Mouse (Mus musculus): ENCODE results near the gene Zfp661. TPM values are rescaled to one million over a fixed set of nuclear protein-coding genes. Genes with fewer than 3 reads are reported as not detected.
A peak's percentile ranks its signal among the peaks of the same experiment; 100 is the strongest.

Zfp661 gene
- 5.9 and 6.9 TPM in 2 replicates for polyA plus RNA-seq (2016; fragmentation: Nextera tagmentation; extraction: Ambion mirVana)

- Histone ChIP-seq H3K9me3 (replicated peaks) (no peaks in the 10 kb centered on the region), H3K36me3 (peaks cover 13% of the 10 kb centered on the region), H3K27me3 (ENCODE audit: low read depth, poor library complexity, severe bottlenecking) (no peaks in the 10 kb centered on the region), H3K27ac (peak within 1 kb of the TSS; percentile 99), H3K4me3 (peak within 1 kb of the TSS; percentile 92), H3K4me1 (peaks cover 46% of the 10 kb centered on the region)
- peak; percentile 92 for DNase-seq (ENCODE audit: low spot score)
- 5% methylated on average over 39 of the region's 39 CpGs for WGBS
Measured at GRCm38 (mm10) chr2:127586694-127587513, at the start of gene Zfp661, which contains the start of gene Mrps5. Gene Zfp661 (minus strand): TSS chr2:127587094. Gene Mrps5 (plus strand): TSS chr2:127587222.

DNA sequence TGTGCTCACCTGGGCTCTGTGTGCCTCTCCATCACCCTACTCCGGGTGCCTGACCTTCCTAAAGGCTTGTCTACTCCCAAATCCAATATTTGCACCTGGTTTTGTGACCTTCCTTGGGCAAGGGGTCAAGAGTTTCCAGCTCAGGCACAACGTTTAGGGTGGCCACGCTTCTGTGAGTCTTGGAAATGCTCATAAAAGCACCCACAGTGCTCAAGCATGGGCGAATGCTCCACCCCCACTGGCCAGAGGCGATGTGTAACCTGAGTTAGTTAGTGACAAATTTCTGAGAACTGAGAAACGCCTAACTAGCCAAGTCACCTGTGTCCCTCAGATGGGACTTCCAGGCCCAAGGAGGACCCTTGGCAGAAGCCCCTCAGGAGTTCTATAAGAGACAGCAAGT lies 48.7 kb upstream of the Zfp661 start:
- Histone ChIP-seq H3K36me3 (no peaks in the 10 kb centered on the region), H3K4me3 (no peak overlapping the region), H3K4me1 (no peaks in the 10 kb centered on the region), H3K27me3 (ENCODE audit: low read depth, poor library complexity, severe bottlenecking) (no peaks in the 10 kb centered on the region), H3K27ac (no peak overlapping the region), H3K9me3 (replicated peaks) (no peaks in the 10 kb centered on the region)
- no peak for DNase-seq (ENCODE audit: low spot score)
- 70% methylated on average over 6 of the region's 6 CpGs for WGBS

GRCm38 (mm10) chr2:127632601-127633000 lies 45.7 kb upstream of the Zfp661 start:
- WGBS, result 74% methylated on average over 2 of the region's 2 CpGs
- no peaks in the 10 kb centered on the region for H3K4me1 ChIP-seq

GRCm38 (mm10) chr2:127627990-127628570 lies 41.2 kb upstream of the Zfp661 start:
- H3K9me3 ChIP-seq (replicated peaks), result no peaks in the 10 kb centered on the region
- no peak for DNase-seq (ENCODE audit: low spot score)
- 79% methylated on average over 6 of the region's 6 CpGs for WGBS
- H3K27me3 ChIP-seq (ENCODE audit: low read depth, poor library complexity, severe bottlenecking), result no peaks in the 10 kb centered on the region
- H3K4me1 ChIP-seq, result no peaks in the 10 kb centered on the region
- H3K27ac ChIP-seq, result no peak overlapping the region
- no peak overlapping the region for H3K4me3 ChIP-seq
- no peaks in the 10 kb centered on the region for H3K36me3 ChIP-seq

More at GRCm38 (mm10) chr2:127632601-127633000, 45.7 kb upstream of the Zfp661 start:
- H3K36me3 ChIP-seq, result no peaks in the 10 kb centered on the region
- DNase-seq (ENCODE audit: low spot score), result no peak
- no peak overlapping the region for H3K4me3 ChIP-seq
- no peak overlapping the region for H3K27ac ChIP-seq
- H3K27me3 ChIP-seq (ENCODE audit: low read depth, poor library complexity, severe bottlenecking), result no peaks in the 10 kb centered on the region
- H3K9me3 ChIP-seq (replicated peaks), result no peaks in the 10 kb centered on the region

DNA sequence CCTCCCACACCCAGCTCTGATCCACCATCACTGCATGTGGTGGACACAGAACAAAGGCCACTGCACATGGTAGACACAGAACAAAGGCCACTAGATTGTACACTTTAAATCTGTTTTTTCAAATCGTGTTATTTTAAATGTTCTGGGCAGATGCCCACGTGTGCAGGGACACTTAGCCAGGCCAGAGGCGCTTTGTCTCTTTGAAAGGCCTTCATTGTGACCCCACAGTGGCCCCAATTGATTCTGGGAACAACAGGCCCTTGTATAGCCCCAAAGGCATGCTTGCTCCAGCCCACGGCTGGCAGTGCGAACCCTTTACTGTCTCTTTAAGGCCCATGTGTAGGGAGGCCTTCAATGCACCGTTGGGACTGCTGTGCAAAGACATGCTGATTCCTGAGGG lies 40.5 kb upstream of the Zfp661 start:
- WGBS, result 78% methylated on average over 6 of the region's 6 CpGs
- no peaks in the 10 kb centered on the region for H3K9me3 ChIP-seq (replicated peaks)
- no peak overlapping the region for H3K4me3 ChIP-seq
- no peaks in the 10 kb centered on the region for H3K4me1 ChIP-seq
- H3K27ac ChIP-seq, result no peak overlapping the region
- no peaks in the 10 kb centered on the region for H3K36me3 ChIP-seq
- H3K27me3 ChIP-seq (ENCODE audit: low read depth, poor library complexity, severe bottlenecking), result no peaks in the 10 kb centered on the region
- no peak for DNase-seq (ENCODE audit: low spot score)

- Histone ChIP-seq H3K27me3 (ENCODE audit: low read depth, poor library complexity, severe bottlenecking) (no peaks in the 10 kb centered on the region), H3K4me1 (no peaks in the 10 kb centered on the region), H3K4me3 (no peak overlapping the region), H3K27ac (no peak overlapping the region), H3K36me3 (no peaks in the 10 kb centered on the region), H3K9me3 (replicated peaks) (no peaks in the 10 kb centered on the region)
- DNase-seq (ENCODE audit: low spot score), result no peak
- WGBS, result 78% methylated on average over 5 of the region's 5 CpGs
Measured at GRCm38 (mm10) chr2:127625659-127626058, 38.8 kb upstream of the Zfp661 start.

DNA sequence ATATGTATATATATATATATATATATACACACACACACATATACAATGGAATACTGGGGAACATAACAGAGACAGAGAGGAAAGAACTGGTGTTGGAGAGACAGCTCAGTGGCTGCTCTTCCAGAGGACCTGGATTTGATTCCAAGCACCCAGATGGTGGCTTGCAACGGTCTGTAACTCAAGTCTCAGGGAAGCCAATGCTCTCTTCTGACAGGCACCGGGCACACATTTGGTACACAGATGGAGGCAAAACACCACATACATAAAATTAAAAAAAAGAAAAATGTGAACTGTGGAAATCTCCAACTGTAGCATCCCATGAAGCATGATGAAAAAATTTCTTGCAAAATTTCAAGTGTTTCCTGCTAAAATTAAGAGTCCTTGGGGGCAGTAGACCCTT lies 37.9 kb upstream of the Zfp661 start:
- Histone ChIP-seq H3K9me3 (replicated peaks) (no peaks in the 10 kb centered on the region), H3K27ac (no peak overlapping the region), H3K27me3 (ENCODE audit: low read depth, poor library complexity, severe bottlenecking) (no peaks in the 10 kb centered on the region), H3K4me3 (no peak overlapping the region), H3K36me3 (no peaks in the 10 kb centered on the region), H3K4me1 (no peaks in the 10 kb centered on the region)
- DNase-seq (ENCODE audit: low spot score), result no peak
- 91% methylated on average over 2 of the region's 2 CpGs for WGBS

DNA sequence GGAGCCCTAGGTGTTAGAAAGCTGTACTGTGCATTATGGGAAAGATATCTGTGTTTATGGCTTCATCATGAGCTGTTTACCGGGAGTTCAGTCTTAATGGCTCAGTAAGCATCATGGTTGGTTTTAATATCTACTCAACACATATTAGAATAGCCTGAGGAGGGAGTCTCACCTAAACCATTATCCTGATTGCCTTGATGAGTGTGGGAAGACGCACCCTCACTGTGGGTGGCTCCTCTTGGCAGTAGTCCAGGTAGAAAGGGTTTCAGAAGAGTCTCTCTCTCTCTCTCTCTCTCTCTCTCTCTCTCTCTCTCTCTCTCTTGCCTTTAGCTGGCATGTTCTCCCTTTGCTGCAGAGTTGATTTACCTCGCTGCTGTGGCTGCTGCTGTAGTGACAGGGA lies 35.2 kb upstream of the Zfp661 start:
- no peak overlapping the region for H3K27ac ChIP-seq
- H3K27me3 ChIP-seq (ENCODE audit: low read depth, poor library complexity, severe bottlenecking), result no peaks in the 10 kb centered on the region
- no peak overlapping the region for H3K4me3 ChIP-seq
- DNase-seq (ENCODE audit: low spot score), result no peak
- 66% methylated on average over 3 of the region's 3 CpGs for WGBS
- H3K4me1 ChIP-seq, result no peaks in the 10 kb centered on the region
- no peaks in the 10 kb centered on the region for H3K36me3 ChIP-seq
- no peaks in the 10 kb centered on the region for H3K9me3 ChIP-seq (replicated peaks)

DNA sequence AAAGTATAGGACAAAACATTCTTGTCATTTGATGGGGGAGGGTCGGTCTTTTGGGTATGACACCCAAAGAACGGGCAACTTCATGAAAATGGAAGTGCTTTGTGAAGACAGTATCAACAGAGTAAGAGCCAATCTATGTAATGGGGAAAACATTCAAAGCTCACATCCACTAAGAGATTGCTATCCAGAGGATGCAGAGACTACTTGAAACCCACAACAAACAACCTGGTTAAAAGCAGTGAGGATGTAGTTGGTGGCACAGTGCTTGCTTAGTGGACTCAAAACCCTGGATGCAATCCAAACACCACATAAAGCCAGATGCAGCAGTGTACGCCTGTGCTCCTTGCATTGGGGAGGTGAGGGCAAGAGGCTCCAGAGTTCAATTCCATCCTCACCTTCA lies 32.4 kb upstream of the Zfp661 start:
- H3K36me3 ChIP-seq, result no peaks in the 10 kb centered on the region
- H3K27ac ChIP-seq, result no peak overlapping the region
- no peaks in the 10 kb centered on the region for H3K4me1 ChIP-seq
- H3K4me3 ChIP-seq, result no peak overlapping the region
- H3K27me3 ChIP-seq (ENCODE audit: low read depth, poor library complexity, severe bottlenecking), result no peaks in the 10 kb centered on the region
- no peaks in the 10 kb centered on the region for H3K9me3 ChIP-seq (replicated peaks)
- no peak for DNase-seq (ENCODE audit: low spot score)
- WGBS, result 86% methylated on average over 3 of the region's 3 CpGs

- H3K4me3 ChIP-seq, result no peak overlapping the region
- H3K27me3 ChIP-seq (ENCODE audit: low read depth, poor library complexity, severe bottlenecking), result no peaks in the 10 kb centered on the region
- H3K36me3 ChIP-seq, result no peaks in the 10 kb centered on the region
- DNase-seq (ENCODE audit: low spot score), result no peak
- WGBS, result 91% methylated on average over 4 of the region's 4 CpGs
- no peak overlapping the region for H3K27ac ChIP-seq
- H3K4me1 ChIP-seq, result peaks cover 18% of the 10 kb centered on the region
- H3K9me3 ChIP-seq (replicated peaks), result no peaks in the 10 kb centered on the region
Measured at GRCm38 (mm10) chr2:127612288-127612687, 25.4 kb upstream of the Zfp661 start.

DNA sequence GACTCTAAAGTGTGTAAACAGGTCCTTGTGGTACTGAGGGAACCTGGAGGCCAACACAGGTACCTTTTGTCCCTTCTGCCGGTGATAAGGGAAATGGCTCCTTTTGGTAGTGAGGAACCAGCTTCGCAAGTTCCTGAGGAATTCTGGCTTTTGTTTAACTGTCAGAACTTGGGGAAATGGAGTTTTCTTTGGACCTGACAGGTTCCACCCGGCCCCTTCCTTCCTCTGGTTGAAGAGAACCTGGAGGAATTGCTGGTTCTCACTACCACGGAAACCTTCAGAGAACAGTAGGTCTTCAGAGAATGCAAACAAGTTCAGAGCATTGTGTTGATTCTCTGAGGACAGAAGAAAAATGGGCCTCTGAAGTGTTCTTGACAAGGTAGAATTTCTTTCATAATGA lies 24.5 kb upstream of the Zfp661 start:
- H3K27me3 ChIP-seq (ENCODE audit: low read depth, poor library complexity, severe bottlenecking), result no peaks in the 10 kb centered on the region
- WGBS, result 87% methylated on average over 4 of the region's 4 CpGs
- H3K4me1 ChIP-seq, result peaks cover 18% of the 10 kb centered on the region
- no peak for DNase-seq (ENCODE audit: low spot score)
- peaks cover under 1% of the 10 kb centered on the region; the same call in 1 of the 2 replicates for H3K36me3 ChIP-seq
- no peaks in the 10 kb centered on the region for H3K9me3 ChIP-seq (replicated peaks)
- H3K27ac ChIP-seq, result no peak overlapping the region
- no peak overlapping the region for H3K4me3 ChIP-seq

DNA sequence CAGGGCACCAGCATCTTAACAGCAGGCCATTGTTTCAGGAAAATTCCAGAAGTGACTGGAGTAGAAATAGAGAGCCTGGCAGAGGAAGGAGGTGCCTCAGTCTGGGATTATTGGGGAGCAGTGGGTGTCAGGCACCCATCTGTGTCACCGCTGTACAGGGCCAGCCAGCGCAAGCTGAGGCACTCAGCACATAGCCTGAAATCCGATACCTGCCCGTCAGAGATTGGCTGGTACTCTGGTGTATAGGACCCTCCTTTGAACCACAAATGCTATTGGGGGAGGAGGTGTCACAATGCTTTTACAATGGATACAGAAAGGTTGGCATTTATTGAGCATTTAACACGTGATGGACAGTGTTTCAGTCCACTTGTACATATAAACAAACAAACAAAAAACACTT lies 22.1 kb upstream of the Zfp661 start:
- Histone ChIP-seq H3K27me3 (ENCODE audit: low read depth, poor library complexity, severe bottlenecking) (no peaks in the 10 kb centered on the region), H3K36me3 (peaks cover 25% of the 10 kb centered on the region), H3K27ac (peak overlapping the region; percentile 72; the same call in 1 of the 2 replicates), H3K4me3 (0 out of 2 replicates have a peak overlapping the region, but pooled peaks have one; percentile 21), H3K4me1 (peaks cover 18% of the 10 kb centered on the region), H3K9me3 (replicated peaks) (no peaks in the 10 kb centered on the region)
- WGBS, result 2% methylated on average over 5 of the region's 5 CpGs
- DNase-seq (ENCODE audit: low spot score), result peak; percentile 52

DNA sequence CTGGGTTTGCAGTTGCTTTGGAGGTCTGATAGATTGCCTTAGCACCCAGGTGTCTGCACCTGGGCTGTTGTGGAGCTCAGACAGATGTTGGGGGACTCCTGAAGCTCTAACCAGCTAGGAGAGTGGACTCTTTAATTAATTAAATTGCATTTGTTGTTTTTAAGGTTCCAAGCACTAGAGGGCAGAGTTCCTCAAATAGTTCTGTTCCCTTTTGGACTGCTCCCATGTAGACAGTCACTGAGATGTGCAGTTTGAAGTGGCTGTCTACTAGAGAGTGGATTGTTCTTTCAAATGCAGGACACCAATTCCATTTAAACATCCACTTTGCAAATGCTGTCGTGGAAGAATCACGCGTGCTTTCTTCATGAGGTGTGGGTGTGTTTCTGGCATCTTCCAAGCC lies 21.3 kb upstream of the Zfp661 start:
- no peaks in the 10 kb centered on the region for H3K9me3 ChIP-seq (replicated peaks)
- H3K27me3 ChIP-seq (ENCODE audit: low read depth, poor library complexity, severe bottlenecking), result no peaks in the 10 kb centered on the region
- peaks cover 18% of the 10 kb centered on the region for H3K4me1 ChIP-seq
- H3K4me3 ChIP-seq, result no peak overlapping the region
- peaks cover 31% of the 10 kb centered on the region for H3K36me3 ChIP-seq
- no peak overlapping the region for H3K27ac ChIP-seq
- WGBS, result 57% methylated on average over 3 of the region's 3 CpGs
- no peak for DNase-seq (ENCODE audit: low spot score)

Data from limb, embryonic 10.5 days (tissue).